Mouse (Mus musculus): ENCODE measurements at regions not wholly inside any gene's neighbourhood (a gene's known extent, or its start where the extent isn't known, plus 50 kb on each side); places are given as distances from the start of the nearest gene placed in this dataset.

GRCm38 (mm10) chr6:66012675-66013074 lies 60.3 kb downstream of the 4930544G11Rik start:
- no peak for DNase-seq (ENCODE audit: low read depth, low spot score)

GRCm38 (mm10) chr6:66023531-66023930 lies 71.1 kb downstream of the 4930544G11Rik start:
- no peak for DNase-seq (ENCODE audit: low read depth, low spot score)

DNA sequence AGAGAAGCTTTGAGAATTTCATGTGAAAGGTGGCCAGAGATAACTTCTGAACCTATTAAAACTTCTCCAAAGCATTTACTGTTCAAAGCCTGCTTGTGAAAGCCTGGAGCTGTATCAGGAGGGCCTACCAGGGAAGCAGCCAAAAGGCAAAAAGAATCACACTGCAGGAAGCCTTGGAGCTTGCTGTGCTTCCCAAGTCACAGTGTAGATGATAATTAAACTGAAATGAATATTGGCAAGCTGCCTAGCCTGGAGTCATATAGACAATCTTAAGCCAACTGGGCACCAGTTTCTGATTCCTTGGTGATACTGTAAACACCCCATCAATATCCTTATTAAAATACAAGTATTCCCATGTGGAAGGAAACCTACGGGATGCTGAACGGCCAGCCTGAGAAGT lies 84.4 kb downstream of the 4930544G11Rik start:
- DNase-seq (ENCODE audit: low read depth, low spot score): no peak

DNA sequence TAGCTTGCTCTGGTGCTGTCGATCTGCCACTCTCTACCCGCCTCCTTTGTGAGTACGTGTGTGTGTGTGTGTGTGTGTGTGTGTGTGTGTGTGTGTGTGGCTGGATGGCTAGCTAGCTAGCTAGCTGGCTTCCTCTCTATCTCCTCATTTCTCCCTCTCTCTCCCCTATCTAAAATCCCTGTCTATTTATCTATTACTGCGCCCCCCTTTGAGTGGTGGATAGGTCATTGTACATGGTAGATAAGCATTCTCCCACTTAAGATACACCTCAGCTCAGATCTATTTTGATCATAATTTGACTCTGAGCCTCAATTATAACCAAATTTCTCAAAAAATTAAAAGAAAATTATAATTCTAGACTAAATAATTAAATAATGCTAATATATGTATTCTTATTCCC lies 99.4 kb downstream of the 4930544G11Rik start:
- DNase-seq (ENCODE audit: low read depth, low spot score): no peak

DNA sequence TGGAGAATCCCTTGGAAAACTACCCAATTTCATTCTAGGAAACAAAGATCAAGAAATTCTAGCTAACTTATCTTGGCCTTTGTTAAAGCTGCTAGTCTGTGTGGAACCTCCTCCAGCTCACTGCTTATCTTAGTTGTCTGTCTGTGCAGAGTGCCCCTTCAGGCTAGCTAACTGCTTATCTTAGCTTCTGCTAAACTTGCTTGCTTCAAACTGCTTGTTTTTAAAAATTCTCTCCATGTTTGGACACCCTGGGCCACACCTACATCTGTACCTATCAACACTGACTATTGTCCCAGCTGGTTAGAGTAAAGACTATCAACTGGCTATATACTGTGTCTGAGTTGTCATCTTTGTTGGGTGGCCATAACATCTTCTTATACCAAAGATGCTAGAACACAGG lies 100.0 kb downstream of the 4930544G11Rik start:
- DNase-seq (ENCODE audit: low read depth, low spot score): no peak

DNA sequence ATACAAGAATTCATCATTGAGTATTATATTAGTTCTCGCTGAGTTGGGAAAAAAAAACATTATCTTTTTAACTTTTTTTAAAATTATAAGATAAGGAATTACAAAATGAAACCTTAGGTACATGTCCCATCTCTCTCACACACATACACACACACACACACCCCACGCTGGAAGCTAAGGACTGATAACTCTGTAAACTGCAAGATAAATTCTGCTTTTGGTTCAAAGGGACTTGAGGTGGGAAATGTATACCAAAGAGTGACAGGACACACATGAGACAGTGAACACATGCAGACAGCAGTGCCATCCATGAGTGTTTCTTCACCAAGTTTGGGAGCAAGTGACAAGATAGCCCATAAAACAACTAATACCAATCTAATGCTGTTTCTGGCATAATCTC lies 100.8 kb downstream of the 4930544G11Rik start:
- DNase-seq (ENCODE audit: low read depth, low spot score): no peak

- no peak for DNase-seq (ENCODE audit: low read depth, low spot score)
Measured at GRCm38 (mm10) chr6:66068874-66069273, 116.5 kb downstream of the 4930544G11Rik start.

DNA sequence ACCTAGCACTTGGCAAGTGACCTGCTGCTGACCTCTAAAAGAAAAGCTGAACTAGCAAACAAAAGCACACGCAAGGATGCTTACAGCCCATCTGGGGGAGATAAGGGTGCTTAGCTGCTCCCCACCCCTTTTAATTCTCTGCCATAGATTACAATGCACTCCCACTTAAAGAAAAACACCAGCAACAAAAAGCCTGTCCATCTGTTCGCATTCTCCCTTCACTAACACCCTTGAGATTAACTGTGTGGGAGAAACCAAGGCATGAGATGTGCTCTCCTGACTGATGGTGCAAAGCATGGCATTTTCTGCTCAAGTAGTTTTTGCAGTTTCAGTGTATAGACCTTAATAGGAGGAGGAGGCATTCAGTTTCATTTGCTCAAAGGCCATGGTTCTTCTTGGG lies 125.0 kb downstream of the 4930544G11Rik start:
- DNase-seq (ENCODE audit: low read depth, low spot score): peak; percentile 5

GRCm38 (mm10) chr6:66078769-66079168 lies 126.4 kb downstream of the 4930544G11Rik start:
- no peak for DNase-seq (ENCODE audit: low read depth, low spot score)

GRCm38 (mm10) chr6:66101555-66102071 lies 149.2 kb downstream of the 4930544G11Rik start:
- no peak for DNase-seq (ENCODE audit: low read depth, low spot score)

DNA sequence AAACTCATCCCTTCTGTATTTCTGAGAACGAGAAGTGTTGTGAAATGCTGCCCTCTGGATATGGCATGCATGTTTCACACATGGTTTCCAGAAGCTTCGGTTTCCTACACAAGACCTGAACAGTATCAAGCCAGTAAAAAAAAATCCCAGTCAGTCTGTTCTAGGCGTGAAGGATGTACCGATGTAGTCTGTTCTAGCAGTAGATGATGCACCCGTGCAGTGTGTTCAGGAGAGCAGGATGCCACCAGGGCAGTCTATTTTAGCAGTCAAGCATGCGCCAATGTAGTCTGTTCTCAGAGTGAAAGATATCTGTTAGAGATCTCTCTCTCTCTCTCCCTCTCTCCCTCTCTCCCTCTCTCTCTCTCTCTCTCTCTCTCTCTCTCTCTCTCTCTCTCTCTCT lies 162.0 kb downstream of the 4930544G11Rik start:
- DNase-seq (ENCODE audit: low read depth, low spot score): no peak

- no peak for DNase-seq (ENCODE audit: low read depth, low spot score)
Measured at GRCm38 (mm10) chr6:66121479-66122183, 169.2 kb downstream of the 4930544G11Rik start.

DNA sequence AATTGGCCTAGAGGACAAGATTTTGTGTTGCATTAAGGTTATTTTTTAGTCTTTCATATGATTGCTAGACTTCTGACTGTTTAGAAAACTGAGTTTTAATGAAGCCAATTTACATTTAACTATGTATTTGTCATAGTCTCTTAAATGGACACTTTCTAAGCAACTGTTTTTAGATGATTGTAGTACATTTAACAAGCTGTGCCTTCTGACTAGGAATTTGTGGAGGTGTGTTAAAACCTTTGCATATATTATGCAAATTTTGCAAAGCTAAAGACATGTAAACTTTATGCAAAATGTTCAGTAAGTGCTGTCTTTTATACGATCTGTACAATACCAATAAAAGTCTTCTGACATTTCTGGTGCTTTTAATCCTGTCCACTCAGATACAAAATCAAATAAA lies 171.9 kb downstream of the 4930544G11Rik start:
- no peak for DNase-seq (ENCODE audit: low read depth, low spot score)

DNA sequence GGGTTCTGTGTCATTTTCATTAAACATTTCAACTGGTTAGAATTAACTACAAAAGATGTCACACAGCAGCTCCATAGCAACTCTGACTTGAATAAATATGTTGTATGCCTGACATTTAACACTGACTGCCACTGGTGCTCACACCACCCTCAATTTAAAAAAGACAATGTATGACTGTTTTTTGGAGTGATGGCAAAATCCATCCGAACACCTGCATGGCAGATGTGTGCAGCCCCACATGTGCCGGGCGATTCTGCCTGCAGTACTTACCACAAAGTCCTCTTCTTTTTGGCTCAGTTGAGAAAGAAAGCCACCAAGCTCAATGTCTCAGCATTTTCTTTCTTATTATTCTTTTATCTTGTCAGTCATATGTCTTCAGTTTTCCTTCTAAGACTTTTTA lies 199.4 kb downstream of the 4930544G11Rik start:
- peak; percentile 51 for DNase-seq (ENCODE audit: low read depth, low spot score)

DNA sequence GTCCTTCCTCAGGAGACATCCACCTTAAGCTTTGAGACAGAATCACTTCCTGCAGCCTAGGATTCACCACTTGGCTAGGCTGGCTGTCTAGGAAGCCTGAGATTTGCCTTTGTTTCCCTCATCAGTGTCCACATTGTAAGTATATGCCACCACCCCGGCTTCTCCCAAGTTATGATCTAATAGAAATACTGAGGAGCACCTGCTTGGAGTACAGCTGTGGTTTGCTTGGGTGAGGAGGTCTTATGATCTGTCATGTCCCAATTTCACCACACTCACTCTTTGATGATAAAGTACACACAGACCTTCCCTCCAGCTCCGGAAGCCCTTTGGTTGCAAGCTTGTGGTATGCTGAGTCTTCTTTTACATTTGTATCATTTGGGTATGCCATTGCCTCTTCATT lies 202.4 kb downstream of the 4930544G11Rik start:
- no peak for DNase-seq (ENCODE audit: low read depth, low spot score)

- peak; percentile 40 for DNase-seq (ENCODE audit: low read depth, low spot score)
Measured at GRCm38 (mm10) chr6:66160805-66161204, 208.4 kb downstream of the 4930544G11Rik start.

DNA sequence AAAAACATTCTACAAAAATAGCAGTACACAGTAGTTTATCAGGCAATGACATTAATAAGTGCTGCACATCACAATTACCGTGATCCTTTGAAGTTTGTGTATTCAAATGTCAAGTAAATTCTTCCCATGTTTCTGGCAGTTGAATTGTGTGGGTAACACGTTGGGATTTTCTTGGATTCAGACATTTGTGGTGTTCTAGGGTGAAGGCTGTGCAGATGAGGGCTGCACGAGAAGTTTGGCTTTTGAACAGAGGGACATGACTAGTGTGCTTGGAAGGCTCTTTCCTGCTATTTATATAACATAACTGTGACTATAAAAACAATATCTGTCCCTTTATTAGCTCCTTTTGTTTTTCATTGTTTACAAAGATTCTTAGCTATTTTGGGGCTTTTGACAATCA lies 216.5 kb downstream of the 4930544G11Rik start:
- DNase-seq (ENCODE audit: low read depth, low spot score): no peak

- no peak for DNase-seq (ENCODE audit: low read depth, low spot score)
Measured at GRCm38 (mm10) chr6:66197990-66198389, 245.6 kb downstream of the 4930544G11Rik start.

GRCm38 (mm10) chr6:66200136-66200790 lies 247.9 kb downstream of the 4930544G11Rik start:
- peak; percentile 64 for DNase-seq (ENCODE audit: low read depth, low spot score)

- peak; percentile 55 for DNase-seq (ENCODE audit: low read depth, low spot score)
Measured at GRCm38 (mm10) chr6:66206197-66206925, 254.0 kb downstream of the 4930544G11Rik start.

- DNase-seq (ENCODE audit: low read depth, low spot score): no peak
Measured at GRCm38 (mm10) chr6:66217543-66217942, 265.1 kb downstream of the 4930544G11Rik start.

DNA sequence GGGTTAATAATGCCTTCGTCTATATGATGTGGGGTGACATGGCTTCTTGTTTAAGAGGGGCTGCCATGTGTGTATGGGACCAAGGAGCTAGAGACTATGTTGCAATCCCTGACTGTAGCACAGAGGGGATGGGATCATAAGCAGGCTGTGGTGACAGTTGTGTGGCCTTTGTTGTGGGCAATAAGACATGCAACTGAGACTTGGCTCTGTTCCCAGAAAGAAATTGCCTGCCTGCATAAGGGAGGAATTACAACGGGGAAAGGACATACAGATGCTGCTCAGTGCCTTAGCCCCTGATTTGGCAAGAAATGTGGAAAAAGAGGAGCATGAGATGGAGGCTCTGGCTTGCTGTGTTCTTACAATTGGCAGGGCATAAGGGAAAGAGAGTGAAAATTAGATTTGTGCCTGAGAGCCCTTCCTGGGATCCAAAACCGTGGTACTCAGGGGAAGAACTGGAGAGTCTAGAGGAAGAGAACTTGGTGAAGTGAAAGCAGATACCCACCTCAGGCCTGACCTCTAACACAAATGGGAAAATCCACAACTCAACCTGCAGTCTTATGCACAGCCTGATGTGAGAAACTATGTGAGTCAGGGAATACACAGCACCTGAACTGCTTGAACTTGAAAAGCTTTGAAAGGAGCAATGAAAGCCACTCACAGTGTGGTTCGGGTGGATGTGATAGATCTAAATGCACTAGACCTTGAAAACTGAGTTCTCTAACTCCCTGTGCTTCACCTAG lies 271.9 kb downstream of the 4930544G11Rik start:
- DNase-seq (ENCODE audit: low read depth, low spot score): peak; percentile 31

All from forelimb bud, embryonic 11.5 days (tissue).